Mouse (Mus musculus) midbrain, embryonic 12.5 days (tissue): ENCODE results near the gene Olfml2a. TPM values are rescaled to one million over a fixed set of nuclear protein-coding genes. Genes with fewer than 3 reads are reported as not detected.
A peak's percentile ranks its signal among the peaks of the same experiment; 100 is the strongest.

Experiments
- ATAC-seq: fragments of 200-750 bp; cut with Nextera tagmentation; 2 replicates; pipeline ENCODE4 v1.8.0; 2017; ENCODE audit warnings: low read depth, moderate TSS enrichment, moderate library complexity; ENCODE audit not compliant: low FRiP score
- H3K27ac ChIP-seq: fragments of 300-500 bp; sonication (generic); replicated peaks from 2 replicates; pipeline ENCODE4 v1.5.1; 2016; ENCODE audit warnings: mild to moderate bottlenecking
- H3K27me3 ChIP-seq: fragments of 300-500 bp; sonication (generic); 2 replicates; pipeline ENCODE4 v1.6.1; 2016; ENCODE audit warnings: mild to moderate bottlenecking
- H3K36me3 ChIP-seq: fragments of 300-500 bp; sonication (generic); 2 replicates; pipeline ENCODE4 v1.6.1; 2016
- H3K4me1 ChIP-seq: fragments of 300-500 bp; sonication (generic); 2 replicates; pipeline ENCODE4 v1.6.1; 2016
- H3K4me2 ChIP-seq: fragments of 300-500 bp; sonication (generic); replicated peaks from 2 replicates; pipeline ENCODE4 v1.6.1; 2016; ENCODE audit warnings: mild to moderate bottlenecking, moderate library complexity
- H3K4me3 ChIP-seq: fragments of 300-500 bp; sonication (generic); 2 replicates; pipeline ENCODE4 v1.5.1; 2016; ENCODE audit warnings: mild to moderate bottlenecking
- H3K9ac ChIP-seq: fragments of 300-500 bp; sonication (generic); replicated peaks from 2 replicates; pipeline ENCODE4 v1.6.1; 2016; ENCODE audit warnings: mild to moderate bottlenecking, moderate library complexity
- H3K9me3 ChIP-seq: fragments of 300-500 bp; sonication (generic); 2 replicates; pipeline ENCODE4 v1.6.1; 2016; ENCODE audit warnings: mild to moderate bottlenecking
- WGBS: fragments of 180-500 bp; shearing (Covaris S2); methylation state at CpG from one replicate; pipeline ENCODE4 v1.1.7; 2016; 5-methylcytosine and 5-hydroxymethylcytosine counted together
- polyA plus RNA-seq: library from polyadenylated mRNA; unstranded; fragments of >200 nt; fragmentation: Nextera tagmentation; extraction: Ambion mirVana; gene quantifications from 2 replicates; pipeline ENCODE4 v1.2.1, GENCODE M21; 2016

Olfml2a gene
- polyA plus RNA-seq, 1 experiment from 2014 or later, result 3.8 TPM

DNA sequence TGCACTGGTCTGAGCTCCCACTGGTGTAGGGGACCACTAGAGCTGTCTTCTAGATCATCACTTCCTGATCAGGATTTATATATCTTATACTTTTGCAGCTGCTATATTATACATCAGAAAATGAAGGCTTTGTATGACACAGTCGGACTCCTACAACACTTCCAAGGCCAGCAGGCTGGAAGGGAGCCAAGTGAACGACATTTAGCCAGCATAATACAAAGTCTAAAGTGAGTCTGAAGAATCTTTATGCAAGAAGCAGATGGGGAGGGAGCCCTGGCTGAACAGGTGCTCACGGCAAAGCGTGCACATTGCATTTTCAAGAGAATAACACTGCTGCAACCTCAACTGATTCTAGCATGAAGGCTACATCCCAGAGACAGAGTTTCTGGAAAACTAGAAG is 60.7 kb downstream of the Olfml2a start:
- no peaks in the 10 kb centered on the region for H3K4me1 ChIP-seq
- no peak overlapping the region for H3K4me2 ChIP-seq
- no peak for ATAC-seq
- WGBS, result 72% methylated on average over 4 of the region's 4 CpGs
- H3K9ac ChIP-seq, result no peak overlapping the region
- H3K9me3 ChIP-seq, result no peaks in the 10 kb centered on the region
- no peaks in the 10 kb centered on the region for H3K36me3 ChIP-seq
- H3K27me3 ChIP-seq, result peaks cover 12% of the 10 kb centered on the region
- H3K27ac ChIP-seq, result no peak overlapping the region
- no peak overlapping the region for H3K4me3 ChIP-seq

DNA sequence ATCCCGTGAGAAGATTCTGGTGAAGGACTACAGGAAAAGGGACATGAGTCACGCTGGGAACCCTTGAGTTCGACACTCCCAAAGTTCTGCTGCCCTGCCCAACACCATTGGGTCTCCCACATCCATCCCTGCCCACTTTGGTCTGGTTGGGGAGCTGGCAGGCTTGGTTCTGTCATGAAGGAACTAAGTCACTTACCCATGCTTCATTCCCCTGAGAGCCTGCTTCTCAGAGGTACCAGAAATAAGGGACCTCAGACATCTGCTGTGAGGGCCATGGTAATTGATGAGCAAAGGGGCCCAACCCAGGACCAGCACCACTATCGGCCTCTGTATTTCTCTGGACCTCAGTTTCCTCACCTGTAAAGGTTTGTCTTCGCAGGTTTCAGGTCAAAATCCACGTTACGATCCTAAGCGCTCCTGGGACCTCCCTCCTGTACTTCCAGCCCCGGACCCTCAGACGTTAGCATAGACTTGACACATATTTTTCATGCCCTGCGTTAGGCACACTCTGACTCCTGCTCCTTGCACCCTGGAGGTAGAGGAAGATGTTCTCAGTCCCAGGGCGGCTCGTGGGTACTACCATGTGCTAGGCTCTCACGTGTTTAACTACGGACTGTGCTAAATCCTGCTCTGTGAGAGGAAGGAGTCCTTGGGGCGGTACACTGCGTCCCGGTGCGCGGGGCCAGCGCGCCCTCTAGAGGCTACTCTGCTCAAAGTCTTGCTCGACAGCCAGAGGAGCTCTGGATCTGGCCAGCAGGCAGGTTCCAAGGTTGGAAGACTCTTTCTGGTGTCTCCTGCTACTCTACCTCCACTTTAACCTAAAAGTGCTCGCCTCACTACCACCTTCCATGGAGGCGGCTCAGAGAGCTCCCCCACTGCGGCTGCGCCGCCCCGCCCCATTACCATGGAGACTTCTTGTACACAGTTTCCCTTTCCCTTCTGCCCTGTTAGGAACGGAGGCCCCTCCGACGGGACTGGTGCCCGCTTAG is 65.9 kb downstream of the Olfml2a start, which contains the start of gene Wdr38:
Gene Wdr38 (plus strand): TSS at position 91 of the 989 bp plus-strand sequence.
- H3K36me3 ChIP-seq, result peaks cover 36% of the 10 kb centered on the region
- peak within 1 kb of the TSS; percentile 28 for H3K4me3 ChIP-seq
- 15% methylated on average over 33 of the region's 33 CpGs for WGBS
- peak within 1 kb of the TSS; percentile 51; the same call in 1 of the 2 replicates for H3K9ac ChIP-seq
- H3K27me3 ChIP-seq, result peaks cover 14% of the 10 kb centered on the region
- H3K4me2 ChIP-seq, result peak within 1 kb of the TSS; percentile 47
- no peaks in the 10 kb centered on the region for H3K9me3 ChIP-seq
- H3K4me1 ChIP-seq, result peaks cover 3% of the 10 kb centered on the region
- H3K27ac ChIP-seq, result no peak within 1 kb of the TSS
- ATAC-seq, result peak; percentile 94

DNA sequence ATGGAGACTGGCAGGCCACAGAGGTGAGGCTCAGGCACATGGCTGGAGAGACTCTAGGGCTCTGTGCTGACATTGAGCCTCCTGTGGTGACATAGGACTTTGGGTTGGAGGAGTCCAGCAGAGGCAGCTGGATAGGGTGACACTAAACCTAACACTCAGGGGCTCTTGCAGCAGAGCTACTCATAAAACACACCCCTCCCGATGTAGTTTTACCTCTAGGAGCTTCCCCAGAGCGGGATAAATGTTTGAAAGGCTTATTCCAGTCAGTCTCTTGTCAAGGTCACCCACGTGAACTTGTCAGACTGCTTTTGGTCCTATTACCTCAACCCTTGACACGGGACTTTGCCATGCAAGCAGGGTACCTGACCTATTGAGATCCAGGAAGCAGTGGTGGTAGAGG is 67.6 kb downstream of the Olfml2a start:
- H3K4me2 ChIP-seq, result no peak overlapping the region
- peaks cover 14% of the 10 kb centered on the region for H3K27me3 ChIP-seq
- no peak overlapping the region for H3K9ac ChIP-seq
- H3K4me1 ChIP-seq, result peaks cover 20% of the 10 kb centered on the region
- H3K36me3 ChIP-seq, result peaks cover 47% of the 10 kb centered on the region
- no peaks in the 10 kb centered on the region for H3K9me3 ChIP-seq
- ATAC-seq, result no peak
- WGBS, result 72% methylated on average over 4 of the region's 4 CpGs
- no peak overlapping the region for H3K4me3 ChIP-seq
- no peak overlapping the region for H3K27ac ChIP-seq

DNA sequence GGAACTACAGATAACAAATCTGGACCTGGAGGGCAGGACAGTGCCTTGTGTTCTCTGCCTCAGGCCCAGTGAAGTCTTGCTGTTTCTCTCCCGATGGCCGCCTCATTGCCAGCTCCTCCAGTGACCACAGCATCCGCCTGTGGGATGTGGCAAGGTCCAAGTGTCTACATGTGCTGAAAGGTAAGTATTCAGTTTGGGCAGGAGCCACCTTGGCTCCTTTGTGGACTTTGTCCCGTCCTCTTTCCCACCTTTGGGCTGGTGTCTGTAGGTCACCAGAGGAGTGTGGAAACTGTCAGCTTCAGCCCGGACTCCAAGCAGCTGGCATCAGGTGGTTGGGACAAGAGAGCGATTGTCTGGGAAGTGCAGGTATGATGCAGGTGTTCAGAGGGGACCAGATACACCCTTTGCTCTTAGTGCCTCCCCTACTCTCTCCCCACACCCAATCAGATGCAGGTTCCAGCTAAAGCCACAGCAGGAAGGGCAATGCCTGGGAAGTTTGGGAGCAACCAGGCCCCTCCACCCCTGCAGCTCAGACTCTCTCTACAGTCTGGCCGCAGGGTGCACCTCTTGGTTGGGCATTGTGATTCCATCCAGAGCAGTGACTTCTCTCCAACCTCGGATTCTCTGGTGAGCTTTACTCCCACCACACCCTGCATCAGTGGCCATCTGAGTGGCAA is 68.3 kb downstream of the Olfml2a start:
- WGBS, result 68% methylated on average over 8 of the region's 8 CpGs
- Histone ChIP-seq H3K36me3 (peaks cover 47% of the 10 kb centered on the region), H3K27ac (no peak overlapping the region), H3K4me3 (no peak overlapping the region), H3K9ac (no peak overlapping the region), H3K9me3 (no peaks in the 10 kb centered on the region), H3K4me1 (peaks cover 20% of the 10 kb centered on the region), H3K4me2 (no peak overlapping the region), H3K27me3 (peaks cover 14% of the 10 kb centered on the region)
- no peak for ATAC-seq

DNA sequence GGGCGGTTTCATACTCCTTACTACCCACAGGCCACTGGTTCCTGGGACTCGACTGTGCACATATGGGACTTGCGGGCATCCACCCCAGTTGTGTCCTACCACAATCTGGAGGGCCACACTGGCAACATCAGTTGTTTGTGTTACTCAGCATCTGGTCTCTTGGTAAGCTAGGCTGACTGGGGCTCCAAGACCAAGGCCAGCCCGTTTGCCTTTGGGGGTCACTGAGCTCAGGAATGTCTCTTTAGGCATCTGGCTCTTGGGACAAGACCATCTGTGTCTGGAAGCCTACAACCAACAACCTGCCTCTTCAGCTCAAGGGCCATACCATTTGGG is 68.8 kb downstream of the Olfml2a start:
- Histone ChIP-seq H3K4me1 (peaks cover 20% of the 10 kb centered on the region), H3K9ac (no peak overlapping the region), H3K27me3 (peaks cover 14% of the 10 kb centered on the region), H3K4me3 (no peak overlapping the region), H3K36me3 (peaks cover 47% of the 10 kb centered on the region), H3K27ac (no peak overlapping the region), H3K9me3 (no peaks in the 10 kb centered on the region), H3K4me2 (no peak overlapping the region)
- 87% methylated on average over 4 of the region's 4 CpGs for WGBS
- no peak for ATAC-seq

DNA sequence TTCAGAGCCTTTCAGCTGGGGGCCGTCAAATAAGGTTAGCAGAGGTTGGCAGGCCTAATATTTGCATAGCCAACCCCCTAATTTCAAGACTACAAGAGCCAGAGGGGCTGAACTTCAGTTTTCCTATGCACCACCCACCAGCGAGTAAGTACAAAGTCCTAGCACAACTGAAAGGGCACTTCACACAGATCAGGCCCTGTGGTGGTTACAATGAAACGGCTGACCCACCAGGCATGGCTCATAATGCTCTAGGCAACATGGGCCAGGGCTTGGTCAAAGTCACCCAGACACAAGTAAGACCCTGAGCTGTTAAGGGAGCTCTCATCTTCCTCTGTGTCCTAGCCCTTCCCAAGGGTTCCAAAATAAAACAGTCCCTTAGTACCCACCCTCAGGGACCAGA is 70.1 kb downstream of the Olfml2a start:
- WGBS, result 85% methylated on average over 3 of the region's 3 CpGs
- Histone ChIP-seq H3K27me3 (peaks cover 8% of the 10 kb centered on the region), H3K4me1 (peaks cover 30% of the 10 kb centered on the region), H3K27ac (no peak overlapping the region), H3K4me2 (no peak overlapping the region), H3K9me3 (no peaks in the 10 kb centered on the region), H3K4me3 (no peak overlapping the region), H3K36me3 (peaks cover 47% of the 10 kb centered on the region), H3K9ac (no peak overlapping the region)
- ATAC-seq, result no peak

GRCm38 (mm10) chr2:39003106-39003505 is 71.3 kb downstream of the Olfml2a start:
- H3K4me2 ChIP-seq, result peak overlapping the region; percentile 97
- no peak overlapping the region for H3K27ac ChIP-seq
- peak overlapping the region; percentile 84 for H3K4me3 ChIP-seq
- 56% methylated on average over 8 of the region's 8 CpGs for WGBS
- no peak for ATAC-seq
- no peaks in the 10 kb centered on the region for H3K9me3 ChIP-seq
- H3K36me3 ChIP-seq, result peaks cover 47% of the 10 kb centered on the region
- H3K27me3 ChIP-seq, result no peaks in the 10 kb centered on the region
- peaks cover 35% of the 10 kb centered on the region for H3K4me1 ChIP-seq
- peak overlapping the region; percentile 95 for H3K9ac ChIP-seq

DNA sequence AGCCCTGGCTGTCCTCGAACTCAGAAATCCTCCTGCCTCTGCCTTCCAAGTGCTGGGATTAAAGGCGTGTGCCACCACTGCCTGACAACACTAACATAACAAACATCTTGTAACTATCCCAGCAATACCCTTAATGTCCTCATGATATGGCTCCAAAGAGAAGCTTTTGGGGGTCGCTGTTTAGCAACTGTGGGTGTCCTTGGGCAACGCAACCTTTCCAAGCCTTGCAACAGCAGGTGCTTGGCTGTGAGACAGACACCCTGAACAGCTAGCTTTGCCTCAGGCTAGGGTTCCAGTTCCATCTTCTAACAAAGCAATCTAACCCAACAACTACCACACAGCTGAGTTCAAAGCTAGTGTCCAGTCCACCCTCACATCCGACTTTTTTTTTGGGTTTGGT is 71.7 kb downstream of the Olfml2a start:
- Histone ChIP-seq H3K9ac (peak overlapping the region; percentile 95), H3K4me1 (peaks cover 35% of the 10 kb centered on the region), H3K9me3 (no peaks in the 10 kb centered on the region), H3K36me3 (peaks cover 47% of the 10 kb centered on the region), H3K27ac (no peak overlapping the region), H3K27me3 (no peaks in the 10 kb centered on the region), H3K4me3 (peak overlapping the region; percentile 84), H3K4me2 (peak overlapping the region; percentile 97)
- 71% methylated on average over 5 of the region's 5 CpGs for WGBS
- ATAC-seq, result no peak

DNA sequence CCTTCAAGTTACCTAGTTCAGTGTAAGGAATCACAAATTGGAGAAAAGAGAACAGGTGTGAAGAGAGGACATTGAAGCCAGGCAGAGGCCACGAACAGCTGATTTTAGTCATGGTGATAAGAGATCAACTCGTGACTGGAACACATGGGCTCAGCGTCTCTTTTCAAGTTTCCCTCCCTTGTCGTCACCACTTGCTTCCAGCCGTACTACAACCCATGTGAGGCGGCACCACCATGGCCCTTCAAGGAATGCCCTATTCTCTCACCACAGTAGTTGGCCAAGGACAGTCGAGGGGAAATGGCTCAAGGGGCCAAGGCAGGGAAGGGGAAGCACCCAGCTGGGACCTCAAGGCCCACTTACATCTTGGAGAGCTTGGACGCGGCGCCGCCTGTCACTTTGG is 72.6 kb downstream of the Olfml2a start:
- H3K4me2 ChIP-seq, result peak overlapping the region; percentile 97
- peak overlapping the region; percentile 95 for H3K9ac ChIP-seq
- peak overlapping the region; percentile 88; the same call in 1 of the 2 replicates for H3K27ac ChIP-seq
- no peaks in the 10 kb centered on the region for H3K9me3 ChIP-seq
- H3K36me3 ChIP-seq, result peaks cover 44% of the 10 kb centered on the region
- 1% methylated on average over 11 of the region's 11 CpGs for WGBS
- peak overlapping the region; percentile 84 for H3K4me3 ChIP-seq
- H3K27me3 ChIP-seq, result no peaks in the 10 kb centered on the region
- peaks cover 43% of the 10 kb centered on the region for H3K4me1 ChIP-seq
- ATAC-seq, result no peak

DNA sequence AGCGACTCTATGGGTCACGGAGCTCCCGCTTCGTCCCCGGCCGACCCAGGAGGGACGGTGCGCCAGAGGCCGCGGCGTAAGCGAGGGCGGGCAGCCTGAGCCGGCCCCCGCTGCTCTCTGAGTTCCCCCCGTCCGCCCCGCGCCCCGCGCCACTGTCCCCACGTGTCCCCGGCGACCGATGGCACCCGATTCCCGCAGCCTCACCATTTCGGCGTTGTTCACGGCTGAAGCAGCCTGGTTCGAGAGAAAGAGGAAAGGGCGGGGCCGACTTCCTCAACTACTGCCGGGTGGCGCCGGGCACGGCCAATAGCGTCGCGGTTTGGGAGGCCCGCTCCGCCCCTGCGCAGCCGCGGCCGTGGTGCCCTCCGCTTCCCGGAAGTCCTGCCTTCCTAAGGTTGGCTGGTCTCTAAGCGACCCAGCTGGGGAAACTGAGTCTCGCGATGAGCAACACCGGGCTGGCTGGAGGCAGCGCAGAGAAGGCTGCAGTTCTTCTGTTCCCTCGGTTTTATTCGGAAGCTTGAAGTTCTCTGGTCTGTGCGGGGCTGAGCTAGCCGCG is 73.2 kb downstream of the Olfml2a start, which contains the start of gene Arpc5l:
Gene Arpc5l (plus strand): TSS at position 469 of the 556 bp plus-strand sequence.
- H3K9ac ChIP-seq, result peak within 1 kb of the TSS; percentile 95
- H3K4me3 ChIP-seq, result peak within 1 kb of the TSS; percentile 84
- H3K36me3 ChIP-seq, result peaks cover 38% of the 10 kb centered on the region
- H3K4me2 ChIP-seq, result peak within 1 kb of the TSS; percentile 97
- peak; percentile 88 for ATAC-seq
- peak within 1 kb of the TSS; percentile 88 for H3K27ac ChIP-seq
- WGBS, result under 1% methylated on average over 58 of the region's 58 CpGs
- H3K4me1 ChIP-seq, result peaks cover 48% of the 10 kb centered on the region
- H3K9me3 ChIP-seq, result no peaks in the 10 kb centered on the region
- no peaks in the 10 kb centered on the region for H3K27me3 ChIP-seq

GRCm38 (mm10) chr2:39005574-39006079 is 73.8 kb downstream of the Olfml2a start, which contains the start of gene Rpl35:
Rpl35 (minus strand) TSS chr2:39005624.
- WGBS, result 13% methylated on average over 15 of the region's 15 CpGs
- H3K27ac ChIP-seq, result peak within 1 kb of the TSS; percentile 88
- peak within 1 kb of the TSS; percentile 84 for H3K4me3 ChIP-seq
- no peaks in the 10 kb centered on the region for H3K27me3 ChIP-seq
- peak within 1 kb of the TSS; percentile 95 for H3K9ac ChIP-seq
- no peaks in the 10 kb centered on the region for H3K9me3 ChIP-seq
- H3K4me2 ChIP-seq, result peak within 1 kb of the TSS; percentile 97
- peaks cover 31% of the 10 kb centered on the region for H3K36me3 ChIP-seq
- H3K4me1 ChIP-seq, result peaks cover 48% of the 10 kb centered on the region
- no peak for ATAC-seq
